Mouse (Mus musculus) forebrain, embryonic 13.5 days (tissue): ENCODE measurements around the gene Gm20388. TPM values are rescaled to one million over a fixed set of nuclear protein-coding genes. Genes with fewer than 3 reads are reported as not detected.

Experiments
- ATAC-seq: fragments of 200-750 bp; cut with Nextera tagmentation; 2 replicates; pipeline ENCODE4 v1.8.0; 2017
- H3K27ac ChIP-seq: fragments of 300-500 bp; sonication (generic); 2 replicates; pipeline ENCODE4 v1.5.1; 2015; ENCODE audit warnings: inconsistent platforms, mild to moderate bottlenecking, moderate library complexity
- H3K27me3 ChIP-seq: fragments of 300-500 bp; sonication (generic); 2 replicates; pipeline ENCODE4 v1.6.1; 2015; ENCODE audit warnings: mild to moderate bottlenecking, inconsistent platforms
- H3K36me3 ChIP-seq: fragments of 300-500 bp; sonication (generic); 2 replicates; pipeline ENCODE4 v1.6.1; 2015; ENCODE audit warnings: mild to moderate bottlenecking, inconsistent platforms; ENCODE audit not compliant: poor library complexity, severe bottlenecking
- H3K4me1 ChIP-seq: fragments of 300-500 bp; sonication (generic); 2 replicates; pipeline ENCODE4 v1.6.1; 2015; ENCODE audit warnings: inconsistent platforms
- H3K4me2 ChIP-seq: fragments of 300-500 bp; sonication (generic); 2 replicates; pipeline ENCODE4 v1.6.1; 2015; ENCODE audit warnings: inconsistent platforms, mild to moderate bottlenecking, moderate library complexity
- H3K4me3 ChIP-seq: fragments of 300-500 bp; sonication (generic); 2 replicates; pipeline ENCODE4 v1.5.1; 2015; ENCODE audit warnings: mild to moderate bottlenecking, inconsistent platforms
- H3K9ac ChIP-seq: fragments of 300-500 bp; sonication (generic); 2 replicates; pipeline ENCODE4 v1.6.1; 2015; ENCODE audit warnings: mild to moderate bottlenecking, inconsistent platforms
- H3K9me3 ChIP-seq: fragments of 300-500 bp; sonication (generic); replicated peaks from 2 replicates; pipeline ENCODE4 v1.6.1; 2016; ENCODE audit warnings: inconsistent platforms
- WGBS: fragments of 180-500 bp; shearing (Covaris S2); methylation state at CpG from one replicate; pipeline ENCODE4 v1.1.7; 2015; 5-methylcytosine and 5-hydroxymethylcytosine counted together
- polyA plus RNA-seq: library from polyadenylated mRNA; unstranded; fragments of >200 nt; fragmentation: Nextera tagmentation; extraction: Ambion mirVana; gene quantifications from 2 replicates; pipeline ENCODE4 v1.2.1, GENCODE M21; 2015

Gm20388 gene
- polyA plus RNA-seq, 1 experiment from 2014 or later, result 5.6 TPM

- Histone ChIP-seq H3K36me3 (no peaks in the 10 kb centered on the region), H3K4me1 (peaks cover 13% of the 10 kb centered on the region), H3K4me2 (no peak overlapping the region), H3K9ac (no peak overlapping the region), H3K9me3 (no peaks in the 10 kb centered on the region), H3K27ac (no peak overlapping the region), H3K4me3 (no peak overlapping the region), H3K27me3 (peaks cover 18% of the 10 kb centered on the region)
- WGBS, result 81% methylated on average over 4 of the region's 4 CpGs
- ATAC-seq, result no peak
These were observed 200.3 kb downstream of the Gm20388 start for GRCm38 (mm10) chr8:120110966-120111365.

DNA sequence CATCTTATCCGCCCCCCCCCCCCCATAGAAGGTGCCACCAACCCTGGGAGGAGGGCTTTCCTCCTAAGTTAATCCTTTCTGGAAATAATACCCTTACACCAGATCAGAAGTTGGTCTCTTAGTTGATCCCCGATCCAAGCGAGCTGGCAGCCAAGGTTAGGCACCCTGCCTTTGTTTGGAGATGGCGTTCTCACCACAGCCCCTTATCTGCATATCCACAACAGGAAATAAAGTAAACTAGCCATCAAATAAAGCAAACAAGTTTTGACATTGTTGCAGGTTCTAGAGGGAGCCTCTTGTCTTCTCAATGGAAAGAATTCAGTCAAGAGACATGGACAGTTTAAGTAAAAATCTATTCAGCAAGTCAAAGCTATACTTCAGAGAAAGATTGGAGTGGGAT lies 200.7 kb downstream of the Gm20388 start:
- Histone ChIP-seq H3K9me3 (no peaks in the 10 kb centered on the region), H3K27ac (no peak overlapping the region), H3K9ac (no peak overlapping the region), H3K4me1 (peaks cover 13% of the 10 kb centered on the region), H3K4me2 (no peak overlapping the region), H3K4me3 (no peak overlapping the region), H3K27me3 (peaks cover 22% of the 10 kb centered on the region), H3K36me3 (no peaks in the 10 kb centered on the region)
- ATAC-seq, result no peak
- WGBS, result 68% methylated on average over 4 of the region's 4 CpGs

GRCm38 (mm10) chr8:120112535-120112934 lies 201.9 kb downstream of the Gm20388 start:
- ATAC-seq, result no peak
- 87% methylated on average over 5 of the region's 5 CpGs for WGBS
- Histone ChIP-seq H3K27me3 (peaks cover 28% of the 10 kb centered on the region), H3K4me3 (no peak overlapping the region), H3K4me2 (no peak overlapping the region), H3K9ac (no peak overlapping the region), H3K9me3 (no peaks in the 10 kb centered on the region), H3K36me3 (no peaks in the 10 kb centered on the region), H3K4me1 (peaks cover 13% of the 10 kb centered on the region), H3K27ac (no peak overlapping the region)

GRCm38 (mm10) chr8:120113306-120113705 lies 202.7 kb downstream of the Gm20388 start:
- peak overlapping the region; percentile 73 for H3K9ac ChIP-seq
- peak; percentile 20 for ATAC-seq
- WGBS, result under 1% methylated on average over 10 of the region's 10 CpGs
- H3K36me3 ChIP-seq, result no peaks in the 10 kb centered on the region
- peak overlapping the region; percentile 61 for H3K4me3 ChIP-seq
- H3K27ac ChIP-seq, result peak overlapping the region; percentile 84
- peaks cover 28% of the 10 kb centered on the region for H3K27me3 ChIP-seq
- H3K4me2 ChIP-seq, result peak overlapping the region; percentile 82
- H3K4me1 ChIP-seq, result peaks cover 13% of the 10 kb centered on the region
- H3K9me3 ChIP-seq, result no peaks in the 10 kb centered on the region

DNA sequence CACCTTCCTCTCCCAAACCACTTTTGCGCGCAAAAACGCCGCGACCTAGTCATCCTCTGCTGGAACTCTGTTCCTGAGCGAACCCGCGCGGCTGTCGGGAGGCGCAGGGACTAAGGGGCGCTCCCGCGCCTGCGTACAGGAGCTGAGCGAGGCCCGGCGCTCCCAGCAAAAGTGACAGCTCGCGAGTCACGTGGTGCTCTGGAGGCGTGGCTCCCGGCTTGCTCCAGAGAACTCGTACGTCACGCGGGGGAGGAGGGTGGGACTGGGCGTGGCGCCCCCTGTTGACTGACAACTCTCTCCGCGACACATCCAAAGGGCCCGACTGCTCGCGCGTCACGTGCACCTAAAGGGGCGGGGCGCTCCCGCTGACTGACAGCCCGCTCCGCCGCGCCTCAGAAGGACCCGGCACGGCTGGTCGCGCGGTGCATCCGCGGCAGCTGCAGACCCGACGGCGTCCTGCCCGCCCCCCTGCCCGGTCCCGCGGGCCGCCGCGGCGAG lies 203.2 kb downstream of the Gm20388 start, which contains the start of gene 6430548M08Rik:
Gene 6430548M08Rik (plus strand): TSS at position 395 of the 498 bp plus-strand sequence.
- WGBS, result under 1% methylated on average over 61 of the region's 61 CpGs
- Histone ChIP-seq H3K4me2 (peak within 1 kb of the TSS; percentile 82), H3K9ac (peak within 1 kb of the TSS; percentile 76), H3K9me3 (no peaks in the 10 kb centered on the region), H3K27ac (peak within 1 kb of the TSS; percentile 84), H3K4me3 (peak within 1 kb of the TSS; percentile 61), H3K36me3 (no peaks in the 10 kb centered on the region), H3K4me1 (peaks cover 13% of the 10 kb centered on the region), H3K27me3 (peaks cover 28% of the 10 kb centered on the region)
- ATAC-seq, result peak; percentile 97

DNA sequence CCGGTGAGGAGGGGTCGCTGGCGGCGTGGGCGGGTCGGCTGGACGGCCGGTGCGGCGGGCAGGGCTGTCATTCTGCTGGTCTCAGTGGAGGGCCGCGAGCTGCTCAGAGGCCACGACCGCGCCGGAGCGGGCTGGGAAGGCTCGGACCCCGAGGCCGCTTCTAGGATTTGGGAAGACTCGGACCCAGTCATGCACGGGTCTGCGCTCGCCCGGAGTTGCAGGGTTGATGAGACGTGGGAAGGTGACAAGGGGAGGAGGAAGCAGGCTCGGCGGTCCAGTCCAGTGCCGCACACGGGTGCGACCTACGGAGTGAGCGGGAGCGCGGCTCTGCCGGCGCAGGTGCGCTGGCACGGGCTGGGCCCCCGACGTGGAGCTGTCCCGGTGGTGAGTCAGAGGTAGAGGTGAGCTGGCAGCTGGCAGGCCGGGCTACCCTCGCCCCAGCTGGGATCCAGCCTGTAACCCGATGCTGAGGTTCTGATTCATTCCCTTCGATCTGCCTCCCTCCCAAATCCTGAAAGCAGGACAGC lies 203.7 kb downstream of the Gm20388 start:
- H3K9ac ChIP-seq, result peak overlapping the region; percentile 76
- WGBS, result under 1% methylated on average over 46 of the region's 46 CpGs
- peak overlapping the region; percentile 82 for H3K4me2 ChIP-seq
- no peaks in the 10 kb centered on the region for H3K9me3 ChIP-seq
- peaks cover 15% of the 10 kb centered on the region for H3K4me1 ChIP-seq
- H3K36me3 ChIP-seq, result no peaks in the 10 kb centered on the region
- H3K27ac ChIP-seq, result peak overlapping the region; percentile 28; the same call in 1 of the 2 replicates
- H3K27me3 ChIP-seq, result peaks cover 28% of the 10 kb centered on the region
- peak; percentile 69 for ATAC-seq
- peak overlapping the region; percentile 61 for H3K4me3 ChIP-seq

DNA sequence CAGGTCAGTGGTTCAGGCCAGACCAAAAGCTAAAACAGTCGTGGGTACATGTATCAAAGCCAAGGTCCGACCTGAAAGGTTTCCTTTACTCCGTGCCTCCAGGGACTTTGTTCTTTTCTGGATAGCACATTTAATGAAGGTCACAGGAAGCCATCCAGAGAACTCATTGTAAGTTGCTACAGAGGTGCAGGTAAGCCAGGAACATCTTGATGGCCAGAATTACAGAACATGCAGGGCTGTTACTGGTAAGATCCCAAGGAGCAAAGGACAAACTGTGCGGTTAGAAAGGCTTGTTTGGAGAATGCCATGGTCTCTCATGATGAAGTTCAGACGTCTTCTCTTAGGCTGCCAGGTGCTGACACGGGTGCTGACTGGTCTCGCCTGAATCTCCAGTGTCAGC lies 206.0 kb downstream of the Gm20388 start:
- Histone ChIP-seq H3K27me3 (peaks cover 28% of the 10 kb centered on the region), H3K4me3 (no peak overlapping the region), H3K36me3 (no peaks in the 10 kb centered on the region), H3K4me1 (peaks cover 22% of the 10 kb centered on the region), H3K4me2 (no peak overlapping the region), H3K9ac (no peak overlapping the region), H3K9me3 (no peaks in the 10 kb centered on the region), H3K27ac (no peak overlapping the region)
- 82% methylated on average over 7 of the region's 7 CpGs for WGBS
- no peak for ATAC-seq

- Histone ChIP-seq H3K4me2 (no peak overlapping the region), H3K9ac (no peak overlapping the region), H3K4me1 (peaks cover 19% of the 10 kb centered on the region), H3K36me3 (no peaks in the 10 kb centered on the region), H3K27me3 (peaks cover 28% of the 10 kb centered on the region), H3K9me3 (no peaks in the 10 kb centered on the region), H3K4me3 (no peak overlapping the region), H3K27ac (no peak overlapping the region)
- no peak for ATAC-seq
- WGBS, result 87% methylated on average over 9 of the region's 9 CpGs
These were observed 207.5 kb downstream of the Gm20388 start for GRCm38 (mm10) chr8:120118162-120118561.

DNA sequence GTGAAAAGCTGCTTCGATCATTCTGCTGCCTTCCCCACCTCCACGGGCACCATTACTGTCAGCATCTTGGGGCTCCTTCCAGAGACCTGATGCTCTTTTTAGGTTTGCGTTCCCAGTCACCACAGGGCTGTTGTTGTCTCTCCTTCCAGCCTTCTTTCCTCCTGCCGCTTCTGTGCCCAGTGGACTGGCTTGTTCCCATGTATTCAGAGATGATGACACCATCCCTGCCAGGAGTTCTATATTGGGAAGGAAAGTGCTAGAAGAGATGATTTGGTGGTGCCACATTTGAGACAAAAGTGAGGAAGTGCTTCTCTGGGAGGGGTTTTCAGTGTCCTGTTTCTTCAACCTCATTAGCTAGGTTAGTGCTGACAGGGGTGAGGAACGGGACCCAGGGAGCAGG lies 208.2 kb downstream of the Gm20388 start:
- H3K9ac ChIP-seq, result no peak overlapping the region
- H3K4me2 ChIP-seq, result no peak overlapping the region
- no peak overlapping the region for H3K4me3 ChIP-seq
- H3K36me3 ChIP-seq, result no peaks in the 10 kb centered on the region
- no peak for ATAC-seq
- WGBS, result 92% methylated on average over 5 of the region's 5 CpGs
- no peak overlapping the region for H3K27ac ChIP-seq
- H3K4me1 ChIP-seq, result peaks cover 16% of the 10 kb centered on the region
- peaks cover 28% of the 10 kb centered on the region for H3K27me3 ChIP-seq
- H3K9me3 ChIP-seq, result no peaks in the 10 kb centered on the region

DNA sequence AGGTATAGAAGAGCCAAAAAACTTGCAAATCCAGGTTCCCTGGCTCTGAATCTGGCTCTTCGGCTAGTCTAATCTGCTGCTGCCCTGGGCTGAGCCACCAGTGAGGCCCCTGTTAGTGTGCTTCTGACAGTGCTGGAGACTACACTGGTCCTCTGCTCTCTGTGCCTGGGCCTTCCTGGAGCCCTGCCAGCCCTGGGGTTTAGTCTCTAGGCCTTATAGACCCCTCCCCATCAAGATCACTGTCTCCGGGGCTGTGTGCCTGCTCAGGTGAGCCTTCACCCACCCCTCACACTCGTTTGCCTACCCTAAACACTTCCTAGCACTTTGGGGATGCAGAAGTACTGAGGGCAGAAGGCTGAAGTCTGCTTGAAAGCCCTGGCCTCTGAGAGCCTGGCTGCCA lies 208.8 kb downstream of the Gm20388 start:
- Histone ChIP-seq H3K9ac (no peak overlapping the region), H3K9me3 (no peaks in the 10 kb centered on the region), H3K4me1 (peaks cover 16% of the 10 kb centered on the region), H3K4me2 (no peak overlapping the region), H3K4me3 (no peak overlapping the region), H3K27ac (no peak overlapping the region), H3K36me3 (no peaks in the 10 kb centered on the region), H3K27me3 (peaks cover 25% of the 10 kb centered on the region)
- 83% methylated on average over 3 of the region's 3 CpGs for WGBS
- ATAC-seq, result no peak

DNA sequence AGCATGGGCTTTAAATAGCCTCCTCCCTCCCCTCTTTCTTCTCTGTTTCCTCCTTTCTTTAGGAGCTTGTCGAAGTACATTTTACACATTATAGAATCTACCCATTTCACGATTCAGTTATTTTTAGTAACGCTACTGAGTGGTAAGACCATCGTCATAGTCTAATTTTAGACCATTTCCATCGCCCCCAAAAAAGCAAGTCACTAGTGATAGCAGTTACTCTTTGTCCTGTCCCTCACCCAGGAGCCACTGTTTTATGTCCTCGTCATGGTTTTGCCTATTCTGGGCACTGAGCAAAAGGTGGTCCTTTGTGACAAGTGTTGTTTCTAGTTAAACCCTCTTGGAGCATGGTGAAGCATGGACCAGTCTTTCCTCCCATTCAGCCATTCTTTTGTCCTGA lies 209.3 kb downstream of the Gm20388 start:
- no peak overlapping the region for H3K27ac ChIP-seq
- H3K4me3 ChIP-seq, result no peak overlapping the region
- ATAC-seq, result no peak
- WGBS, result 83% methylated on average over 6 of the region's 6 CpGs
- no peak overlapping the region for H3K4me2 ChIP-seq
- peaks cover 16% of the 10 kb centered on the region for H3K4me1 ChIP-seq
- H3K27me3 ChIP-seq, result peaks cover 20% of the 10 kb centered on the region
- no peak overlapping the region for H3K9ac ChIP-seq
- H3K36me3 ChIP-seq, result no peaks in the 10 kb centered on the region
- H3K9me3 ChIP-seq, result no peaks in the 10 kb centered on the region

GRCm38 (mm10) chr8:120120951-120121350 lies 210.3 kb downstream of the Gm20388 start:
- H3K27me3 ChIP-seq, result peaks cover 10% of the 10 kb centered on the region
- H3K27ac ChIP-seq, result no peak overlapping the region
- 75% methylated on average over 5 of the region's 5 CpGs for WGBS
- H3K9ac ChIP-seq, result no peak overlapping the region
- H3K4me1 ChIP-seq, result peaks cover 17% of the 10 kb centered on the region
- ATAC-seq, result no peak
- no peak overlapping the region for H3K4me3 ChIP-seq
- H3K36me3 ChIP-seq, result no peaks in the 10 kb centered on the region
- H3K4me2 ChIP-seq, result no peak overlapping the region
- no peaks in the 10 kb centered on the region for H3K9me3 ChIP-seq

GRCm38 (mm10) chr8:120124261-120124660 lies 213.6 kb downstream of the Gm20388 start:
- 60% methylated on average over 6 of the region's 6 CpGs for WGBS
- no peak overlapping the region for H3K27ac ChIP-seq
- no peak overlapping the region for H3K4me3 ChIP-seq
- H3K4me1 ChIP-seq, result peaks cover 32% of the 10 kb centered on the region
- H3K9me3 ChIP-seq, result no peaks in the 10 kb centered on the region
- H3K27me3 ChIP-seq, result no peaks in the 10 kb centered on the region
- no peak overlapping the region for H3K9ac ChIP-seq
- ATAC-seq, result no peak
- no peak overlapping the region for H3K4me2 ChIP-seq
- H3K36me3 ChIP-seq, result no peaks in the 10 kb centered on the region
